Mouse (Mus musculus): ENCODE data around the gene Slc45a1.

Gene Slc45a1

DNA sequence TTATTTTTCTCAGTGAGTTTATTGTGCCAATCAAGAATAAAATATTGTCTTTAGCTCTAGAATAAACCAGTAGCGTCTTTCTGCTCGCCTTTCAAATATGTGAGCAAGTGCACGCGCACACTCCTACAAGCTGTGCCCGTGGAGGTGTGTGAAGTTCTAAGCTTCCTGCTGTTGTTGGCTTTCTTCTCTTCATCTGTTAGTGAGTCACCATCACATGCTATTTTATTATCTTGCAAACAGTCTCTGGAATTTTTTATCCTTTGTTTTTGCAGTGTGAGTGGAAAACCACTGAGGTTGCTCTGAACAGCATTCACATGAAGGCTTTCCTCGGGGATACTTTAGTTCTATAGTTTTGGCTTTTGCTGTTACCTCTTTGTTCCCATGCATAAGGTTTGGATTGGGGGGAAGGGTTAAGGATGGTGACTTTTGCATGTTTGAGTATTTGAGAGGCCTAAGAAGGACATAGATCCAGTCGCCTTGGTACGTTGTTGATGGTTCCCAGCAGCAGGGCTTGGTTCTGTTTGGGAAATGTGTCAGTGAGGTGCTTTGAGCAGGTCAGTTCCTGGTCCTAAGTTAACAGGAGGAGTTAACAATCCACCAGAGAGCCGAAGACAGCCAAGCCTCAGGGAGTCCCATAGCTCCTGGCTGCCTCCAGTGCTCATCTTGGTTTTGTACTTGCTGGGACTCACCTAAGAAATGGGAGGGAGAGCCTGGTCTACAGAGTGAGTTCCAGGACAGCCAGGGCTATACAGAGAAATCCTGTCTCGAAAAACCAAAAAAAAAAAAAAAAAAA, 69.8 kb downstream of the Slc45a1 start:
- POLR2A ChIA-PET: interaction anchor here (0.5 to 13.5 kb wide), 11 partner anchors 8 to 495 kb away, joined by 3 to 99 read pairs (median 4); no protein-coding TSS in a partner anchor
- CTCF ChIA-PET: interaction anchor here in 3 of 4 experiments (0.5 to 0.7 kb wide), 5 partner anchors 35 to 1046 kb away, joined by 3 to 8 read pairs (median 3); no protein-coding TSS in a partner anchor

Data from embryonic stem cell, embryonic (primary cell).